Mouse (Mus musculus) G1E (cell line): ENCODE measurements around the gene Stim2.

Source experiments
- CTCF ChIP-seq: IDR thresholded peaks from 2 replicates; pipeline ENCODE4 v1.5.1; 2012; ENCODE audit warnings: low read depth, low read length, inconsistent platforms, mixed read lengths
- GATA1 ChIP-seq: IDR thresholded peaks from 2 replicates; pipeline ENCODE4 v1.6.1; 2012; ENCODE audit warnings: borderline replicate concordance, low read length, inconsistent platforms, mixed read lengths
- POLR2AphosphoS5 ChIP-seq: IDR thresholded peaks from 2 replicates; pipeline ENCODE4 v1.6.1; 2012; ENCODE audit warnings: low read depth, low read length, inconsistent platforms; ENCODE audit not compliant: insufficient replicate concordance

GRCm38 (mm10) chr5:54159156-54159793 is 161.0 kb downstream of the Stim2 start:
- TF ChIP-seq CTCF (no peak), POLR2AphosphoS5 (no peak), GATA1 (no peak)
